Mouse (Mus musculus): ENCODE measurements at regions not wholly inside any gene's neighbourhood (a gene's known extent, or its start where the extent isn't known, plus 50 kb on each side); places are given as distances from the start of the nearest gene placed in this dataset.
A peak's percentile ranks its signal among the peaks of the same experiment; 100 is the strongest.

GRCm38 (mm10) chrX:19237048-19237737 lies 243.9 kb downstream of the Tex13c3 start:
- Histone ChIP-seq H3K4me2 (peak overlapping the region; percentile 88), H3K9ac (peak overlapping the region; percentile 15; the same call in 1 of the 2 replicates), H3K27me3 (replicated peaks) (peaks cover 3% of the 10 kb centered on the region), H3K36me3 (no peaks in the 10 kb centered on the region), H3K27ac (replicated peaks) (no peak overlapping the region), H3K4me1 (no peaks in the 10 kb centered on the region), H3K9me3 (no peaks in the 10 kb centered on the region), H3K4me3 (peak overlapping the region; percentile 55)
- 14% methylated on average over 30 of the region's 31 CpGs for WGBS
- ATAC-seq (ENCODE audit: extremely low read depth, insufficient number of reproducible peaks, low FRiP score, low TSS enrichment): peak; percentile 31; the same call in 1 of the 2 replicates

- Histone ChIP-seq H3K4me2 (no peak overlapping the region), H3K9me3 (no peaks in the 10 kb centered on the region), H3K27ac (replicated peaks) (no peak overlapping the region), H3K27me3 (replicated peaks) (peaks cover 3% of the 10 kb centered on the region), H3K4me1 (no peaks in the 10 kb centered on the region), H3K36me3 (no peaks in the 10 kb centered on the region), H3K9ac (no peak overlapping the region), H3K4me3 (no peak overlapping the region)
- no peak for ATAC-seq (ENCODE audit: extremely low read depth, insufficient number of reproducible peaks, low FRiP score, low TSS enrichment)
- 67% methylated on average over 3 of the region's 3 CpGs for WGBS
Observed at GRCm38 (mm10) chrX:19235449-19235848, 245.7 kb downstream of the Tex13c3 start.

GRCm38 (mm10) chrX:19231823-19232222 lies 249.3 kb downstream of the Tex13c3 start:
- H3K9ac ChIP-seq: no peak overlapping the region
- ATAC-seq (ENCODE audit: extremely low read depth, insufficient number of reproducible peaks, low FRiP score, low TSS enrichment): no peak
- no peak overlapping the region for H3K4me3 ChIP-seq
- H3K27ac ChIP-seq (replicated peaks): no peak overlapping the region
- H3K9me3 ChIP-seq: no peaks in the 10 kb centered on the region
- H3K4me1 ChIP-seq: no peaks in the 10 kb centered on the region
- H3K4me2 ChIP-seq: no peak overlapping the region
- no peaks in the 10 kb centered on the region; the same call in 1 of the 2 replicates for H3K27me3 ChIP-seq (replicated peaks)
- 77% methylated on average over 3 of the region's 3 CpGs for WGBS
- no peaks in the 10 kb centered on the region for H3K36me3 ChIP-seq

- H3K4me2 ChIP-seq: no peak overlapping the region
Observed at GRCm38 (mm10) chrX:19223336-19223735, 257.8 kb downstream of the Tex13c3 start.

GRCm38 (mm10) chrX:19220785-19221496 lies 260.2 kb downstream of the Tex13c3 start:
- Histone ChIP-seq H3K9me3 (no peaks in the 10 kb centered on the region), H3K27ac (replicated peaks) (no peak overlapping the region), H3K4me1 (no peaks in the 10 kb centered on the region), H3K36me3 (no peaks in the 10 kb centered on the region), H3K27me3 (replicated peaks) (no peaks in the 10 kb centered on the region), H3K9ac (no peak overlapping the region), H3K4me3 (no peak overlapping the region), H3K4me2 (no peak overlapping the region)
- 90% methylated on average over 1 of the region's 1 CpGs for WGBS
- no peak for ATAC-seq (ENCODE audit: extremely low read depth, insufficient number of reproducible peaks, low FRiP score, low TSS enrichment)

More at GRCm38 (mm10) chrX:19223336-19223735, 257.8 kb downstream of the Tex13c3 start:
- Histone ChIP-seq H3K27me3 (replicated peaks) (no peaks in the 10 kb centered on the region), H3K36me3 (no peaks in the 10 kb centered on the region), H3K27ac (replicated peaks) (no peak overlapping the region), H3K9me3 (no peaks in the 10 kb centered on the region), H3K4me3 (no peak overlapping the region), H3K4me1 (no peaks in the 10 kb centered on the region), H3K9ac (no peak overlapping the region)
- ATAC-seq (ENCODE audit: extremely low read depth, insufficient number of reproducible peaks, low FRiP score, low TSS enrichment): no peak

- Histone ChIP-seq H3K4me2 (no peak overlapping the region), H3K9me3 (no peaks in the 10 kb centered on the region), H3K9ac (no peak overlapping the region), H3K27ac (replicated peaks) (no peak overlapping the region), H3K27me3 (replicated peaks) (no peaks in the 10 kb centered on the region), H3K4me1 (no peaks in the 10 kb centered on the region), H3K4me3 (no peak overlapping the region), H3K36me3 (no peaks in the 10 kb centered on the region)
- WGBS: 58% methylated on average over 2 of the region's 2 CpGs
- no peak for ATAC-seq (ENCODE audit: extremely low read depth, insufficient number of reproducible peaks, low FRiP score, low TSS enrichment)
Observed at GRCm38 (mm10) chrX:19219727-19220126, 261.4 kb downstream of the Tex13c3 start.

- no peak for ATAC-seq (ENCODE audit: extremely low read depth, insufficient number of reproducible peaks, low FRiP score, low TSS enrichment)
- no peaks in the 10 kb centered on the region for H3K9me3 ChIP-seq
- no peak overlapping the region for H3K27ac ChIP-seq (replicated peaks)
- H3K9ac ChIP-seq: no peak overlapping the region
- H3K27me3 ChIP-seq (replicated peaks): no peaks in the 10 kb centered on the region
- WGBS: 73% methylated on average over 2 of the region's 2 CpGs
- H3K36me3 ChIP-seq: no peaks in the 10 kb centered on the region
- H3K4me1 ChIP-seq: no peaks in the 10 kb centered on the region
- no peak overlapping the region for H3K4me2 ChIP-seq
- no peak overlapping the region for H3K4me3 ChIP-seq
Observed at GRCm38 (mm10) chrX:19219301-19219700, 261.8 kb downstream of the Tex13c3 start.

- 56% methylated on average over 1 of the region's 1 CpGs for WGBS
- Histone ChIP-seq H3K9ac (no peak overlapping the region), H3K27ac (replicated peaks) (no peak overlapping the region), H3K9me3 (no peaks in the 10 kb centered on the region), H3K4me3 (no peak overlapping the region), H3K27me3 (replicated peaks) (no peaks in the 10 kb centered on the region), H3K36me3 (no peaks in the 10 kb centered on the region), H3K4me2 (no peak overlapping the region), H3K4me1 (no peaks in the 10 kb centered on the region)
- no peak for ATAC-seq (ENCODE audit: extremely low read depth, insufficient number of reproducible peaks, low FRiP score, low TSS enrichment)
Observed at GRCm38 (mm10) chrX:19206420-19206819, 274.7 kb downstream of the Tex13c3 start.

- H3K4me1 ChIP-seq: no peaks in the 10 kb centered on the region
- no peaks in the 10 kb centered on the region for H3K36me3 ChIP-seq
- no peak for ATAC-seq (ENCODE audit: extremely low read depth, insufficient number of reproducible peaks, low FRiP score, low TSS enrichment)
- H3K27ac ChIP-seq (replicated peaks): no peak overlapping the region
- 85% methylated on average over 1 of the region's 1 CpGs for WGBS
- H3K4me2 ChIP-seq: no peak overlapping the region
- no peak overlapping the region for H3K9ac ChIP-seq
- H3K9me3 ChIP-seq: no peaks in the 10 kb centered on the region
- no peak overlapping the region for H3K4me3 ChIP-seq
- no peaks in the 10 kb centered on the region for H3K27me3 ChIP-seq (replicated peaks)
Observed at GRCm38 (mm10) chrX:19202542-19202941, 278.6 kb downstream of the Tex13c3 start.

- Histone ChIP-seq H3K9ac (no peak overlapping the region), H3K36me3 (no peaks in the 10 kb centered on the region), H3K4me2 (no peak overlapping the region), H3K27me3 (replicated peaks) (no peaks in the 10 kb centered on the region), H3K4me1 (no peaks in the 10 kb centered on the region), H3K4me3 (no peak overlapping the region), H3K27ac (replicated peaks) (no peak overlapping the region), H3K9me3 (no peaks in the 10 kb centered on the region)
- whole genome bisulfite sequencing: 56% methylated on average over 1 of the region's 1 CpGs
- no peak for ATAC-seq (ENCODE audit: extremely low read depth, insufficient number of reproducible peaks, low FRiP score, low TSS enrichment)
Observed at GRCm38 (mm10) chrX:19201383-19201782, 279.7 kb downstream of the Tex13c3 start.

GRCm38 (mm10) chrX:19199531-19199930 lies 281.6 kb downstream of the Tex13c3 start:
- H3K9ac ChIP-seq: no peak overlapping the region
- no peak overlapping the region for H3K4me3 ChIP-seq
- H3K27me3 ChIP-seq (replicated peaks): no peaks in the 10 kb centered on the region
- no peaks in the 10 kb centered on the region for H3K4me1 ChIP-seq
- no peaks in the 10 kb centered on the region for H3K36me3 ChIP-seq
- ATAC-seq (ENCODE audit: extremely low read depth, insufficient number of reproducible peaks, low FRiP score, low TSS enrichment): no peak
- no peak overlapping the region for H3K4me2 ChIP-seq
- H3K9me3 ChIP-seq: no peaks in the 10 kb centered on the region
- WGBS: 67% methylated on average over 3 of the region's 3 CpGs
- no peak overlapping the region for H3K27ac ChIP-seq (replicated peaks)

- no peak for ATAC-seq (ENCODE audit: extremely low read depth, insufficient number of reproducible peaks, low FRiP score, low TSS enrichment)
- WGBS: 57% methylated on average over 2 of the region's 2 CpGs
- no peaks in the 10 kb centered on the region for H3K9me3 ChIP-seq
- no peak overlapping the region for H3K4me2 ChIP-seq
- no peaks in the 10 kb centered on the region for H3K36me3 ChIP-seq
- no peak overlapping the region for H3K4me3 ChIP-seq
- H3K27me3 ChIP-seq (replicated peaks): no peaks in the 10 kb centered on the region
- no peak overlapping the region for H3K27ac ChIP-seq (replicated peaks)
- no peaks in the 10 kb centered on the region for H3K4me1 ChIP-seq
- H3K9ac ChIP-seq: no peak overlapping the region
Observed at GRCm38 (mm10) chrX:19168983-19169382, 312.1 kb downstream of the Tex13c3 start.

Data from heart, embryonic 13.5 days (tissue).